Mouse (Mus musculus) lung, embryonic 15.5 days (tissue): ENCODE results near the gene Ripk3. TPM values are rescaled to one million over a fixed set of nuclear protein-coding genes. Genes with fewer than 3 reads are reported as not detected.

Source experiments
- ATAC-seq: fragments of 200-750 bp; cut with Nextera tagmentation; 2 replicates; pipeline ENCODE4 v1.8.0; 2017; ENCODE audit warnings: moderate number of reproducible peaks, borderline replicate concordance; ENCODE audit not compliant: low FRiP score, low TSS enrichment; ENCODE audit errors: extremely low read depth
- H3K27ac ChIP-seq: fragments of 300-500 bp; sonication (generic); 2 replicates; pipeline ENCODE4 v1.5.1; 2015; ENCODE audit warnings: moderate library complexity, mild to moderate bottlenecking, inconsistent platforms
- H3K27me3 ChIP-seq: fragments of 300-500 bp; sonication (generic); 2 replicates; pipeline ENCODE4 v1.6.1; 2015; ENCODE audit warnings: inconsistent platforms
- H3K36me3 ChIP-seq: fragments of 300-500 bp; sonication (generic); 2 replicates; pipeline ENCODE4 v1.6.1; 2015; ENCODE audit warnings: inconsistent platforms
- H3K4me1 ChIP-seq: fragments of 300-500 bp; sonication (generic); 2 replicates; pipeline ENCODE4 v1.6.1; 2015; ENCODE audit warnings: inconsistent platforms
- H3K4me2 ChIP-seq: fragments of 300-500 bp; sonication (generic); 2 replicates; pipeline ENCODE4 v1.6.1; 2015; ENCODE audit warnings: inconsistent platforms, mild to moderate bottlenecking, moderate library complexity
- H3K4me3 ChIP-seq: fragments of 300-500 bp; sonication (generic); 2 replicates; pipeline ENCODE4 v1.5.1; 2015; ENCODE audit warnings: mild to moderate bottlenecking, inconsistent platforms
- H3K9ac ChIP-seq: fragments of 300-500 bp; sonication (generic); 2 replicates; pipeline ENCODE4 v1.6.1; 2015; ENCODE audit warnings: inconsistent platforms
- H3K9me3 ChIP-seq: fragments of 300-500 bp; sonication (generic); 2 replicates; pipeline ENCODE4 v1.6.1; 2016; ENCODE audit warnings: inconsistent platforms
- WGBS: fragments of 180-500 bp; shearing (Covaris S2); methylation state at CpG from one replicate; pipeline ENCODE4 v1.1.7; 2015; 5-methylcytosine and 5-hydroxymethylcytosine counted together
- polyA plus RNA-seq: library from polyadenylated mRNA; unstranded; fragments of >200 nt; fragmentation: Nextera tagmentation; extraction: Ambion mirVana; gene quantifications from 2 replicates; pipeline ENCODE4 v1.2.1, GENCODE M21; 2015

Gene Ripk3
- 43.4 and 45.6 TPM in 2 replicates for polyA plus RNA-seq

DNA sequence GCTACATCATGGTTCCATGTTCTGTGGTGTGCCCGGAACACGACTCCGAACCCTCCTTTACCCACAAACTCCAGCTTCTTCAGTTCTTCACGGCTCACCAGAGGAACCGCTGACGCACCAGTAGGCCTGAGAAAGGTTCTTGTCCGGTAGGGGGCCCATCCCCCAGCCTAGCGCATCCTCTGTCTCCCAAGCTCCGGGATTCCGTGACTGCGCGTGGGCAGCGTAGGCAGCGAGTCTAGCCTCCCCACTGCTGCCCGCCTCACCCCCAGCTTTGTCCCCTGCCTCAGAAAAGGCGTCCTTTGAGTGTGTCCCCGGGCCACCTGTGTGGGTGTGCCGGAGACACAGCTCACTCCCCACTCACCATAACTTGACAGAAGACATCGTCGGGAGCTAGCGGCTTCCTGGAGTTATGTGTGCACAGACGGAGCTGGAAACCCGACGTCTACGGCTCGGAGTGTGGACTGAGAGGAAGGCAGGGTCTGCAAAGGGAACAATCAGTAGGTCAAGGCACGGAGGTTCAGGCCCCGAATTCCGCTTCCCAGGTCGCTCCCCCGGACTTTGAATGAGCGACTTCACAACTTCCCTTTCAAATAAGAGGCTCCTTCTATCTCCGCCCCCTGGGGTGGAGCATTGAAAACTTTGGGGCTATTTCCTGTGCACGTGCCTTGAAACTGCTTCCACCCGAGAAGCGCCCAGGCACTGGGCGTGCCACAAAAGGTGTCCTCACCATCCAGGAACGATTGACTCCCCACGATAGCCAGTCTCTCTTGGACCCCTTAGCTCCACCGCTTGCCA lies at the start of gene Ripk3:
Gene Ripk3 (minus strand): TSS at position 610 of the 795 bp plus-strand sequence.
- 3% methylated on average over 40 of the region's 40 CpGs for WGBS
- Histone ChIP-seq H3K9ac (peak within 1 kb of the TSS; percentile 23; the same call in 1 of the 2 replicates), H3K27ac (no peak within 1 kb of the TSS), H3K27me3 (peaks cover 31% of the 10 kb centered on the region), H3K4me3 (peak within 1 kb of the TSS; percentile 42), H3K36me3 (no peaks in the 10 kb centered on the region), H3K4me1 (peaks cover 17% of the 10 kb centered on the region), H3K9me3 (no peaks in the 10 kb centered on the region), H3K4me2 (peak within 1 kb of the TSS; percentile 77)
- peak; percentile 24; the same call in 1 of the 2 replicates for ATAC-seq

GRCm38 (mm10) chr14:55838312-55838711 lies 49.6 kb upstream of the Ripk3 start:
- no peak for ATAC-seq
- 85% methylated on average over 5 of the region's 5 CpGs for WGBS

GRCm38 (mm10) chr14:55834808-55835533 lies 46.3 kb upstream of the Ripk3 start:
- Histone ChIP-seq H3K27ac (peak overlapping the region; percentile 29; the same call in 1 of the 2 replicates), H3K9me3 (no peaks in the 10 kb centered on the region), H3K4me1 (peaks cover 22% of the 10 kb centered on the region), H3K4me3 (no peak overlapping the region), H3K4me2 (no peak overlapping the region), H3K36me3 (peaks cover 32% of the 10 kb centered on the region), H3K9ac (no peak overlapping the region), H3K27me3 (no peaks in the 10 kb centered on the region)
- ATAC-seq = 0 out of 2 replicates have a peak, but pooled peaks have one; percentile 4
- 74% methylated on average over 5 of the region's 5 CpGs for WGBS

More at GRCm38 (mm10) chr14:55838312-55838711, 49.6 kb upstream of the Ripk3 start:
- Histone ChIP-seq H3K4me2 (no peak overlapping the region), H3K36me3 (peaks cover 7% of the 10 kb centered on the region; the same call in 1 of the 2 replicates), H3K27me3 (no peaks in the 10 kb centered on the region), H3K4me3 (no peak overlapping the region), H3K27ac (no peak overlapping the region), H3K9ac (no peak overlapping the region), H3K4me1 (peaks cover 16% of the 10 kb centered on the region), H3K9me3 (no peaks in the 10 kb centered on the region)

DNA sequence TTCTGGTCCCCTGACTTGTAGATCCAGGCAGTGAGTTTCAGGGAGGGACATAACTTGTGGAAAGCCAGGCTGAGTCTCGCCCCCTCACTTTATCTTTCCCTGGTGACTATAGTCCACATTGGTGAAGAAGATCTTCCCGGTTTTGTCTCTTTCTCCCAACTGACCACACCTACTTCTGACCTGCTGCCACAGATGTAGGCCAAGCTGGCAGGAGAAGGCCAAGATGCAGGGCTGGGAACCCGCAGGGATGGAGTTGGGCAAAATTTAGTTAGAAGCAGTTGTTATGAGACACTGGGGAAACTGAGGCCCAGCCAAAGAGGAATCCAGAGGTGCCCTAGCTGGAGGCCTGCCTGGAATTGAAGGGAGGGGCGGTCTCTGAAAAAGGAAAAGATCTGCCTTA lies 44.5 kb upstream of the Ripk3 start:
- 75% methylated on average over 4 of the region's 4 CpGs for WGBS
- H3K4me1 ChIP-seq = peaks cover 41% of the 10 kb centered on the region
- H3K4me2 ChIP-seq = no peak overlapping the region
- H3K4me3 ChIP-seq = no peak overlapping the region
- no peak overlapping the region for H3K27ac ChIP-seq
- peaks cover 50% of the 10 kb centered on the region for H3K36me3 ChIP-seq
- no peak for ATAC-seq
- H3K9ac ChIP-seq = no peak overlapping the region
- H3K27me3 ChIP-seq = no peaks in the 10 kb centered on the region
- no peaks in the 10 kb centered on the region for H3K9me3 ChIP-seq

DNA sequence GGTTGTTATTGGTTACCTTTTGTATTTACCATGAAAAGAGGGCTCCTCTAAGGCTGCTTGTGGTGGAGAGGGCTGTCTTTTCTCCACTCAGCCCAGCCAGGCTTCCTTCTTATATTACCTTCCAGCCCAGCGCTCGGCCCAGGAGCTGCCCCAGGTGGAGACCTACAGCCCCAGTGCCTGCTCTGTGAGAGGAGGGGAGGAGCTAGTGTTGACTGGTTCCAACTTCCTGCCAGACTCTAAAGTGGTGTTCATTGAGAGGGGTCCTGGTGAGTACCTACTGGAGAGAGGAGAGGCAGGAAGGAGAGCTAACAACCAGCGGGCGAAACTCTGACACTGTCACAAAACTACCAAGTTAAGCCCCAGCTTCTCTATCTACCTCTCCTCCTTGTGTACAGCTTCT lies 41.7 kb upstream of the Ripk3 start:
- Histone ChIP-seq H3K9ac (no peak overlapping the region), H3K4me2 (no peak overlapping the region), H3K4me1 (peaks cover 57% of the 10 kb centered on the region), H3K4me3 (no peak overlapping the region), H3K27me3 (no peaks in the 10 kb centered on the region), H3K36me3 (peaks cover 59% of the 10 kb centered on the region), H3K9me3 (no peaks in the 10 kb centered on the region), H3K27ac (no peak overlapping the region)
- WGBS = 62% methylated on average over 4 of the region's 4 CpGs
- no peak for ATAC-seq

DNA sequence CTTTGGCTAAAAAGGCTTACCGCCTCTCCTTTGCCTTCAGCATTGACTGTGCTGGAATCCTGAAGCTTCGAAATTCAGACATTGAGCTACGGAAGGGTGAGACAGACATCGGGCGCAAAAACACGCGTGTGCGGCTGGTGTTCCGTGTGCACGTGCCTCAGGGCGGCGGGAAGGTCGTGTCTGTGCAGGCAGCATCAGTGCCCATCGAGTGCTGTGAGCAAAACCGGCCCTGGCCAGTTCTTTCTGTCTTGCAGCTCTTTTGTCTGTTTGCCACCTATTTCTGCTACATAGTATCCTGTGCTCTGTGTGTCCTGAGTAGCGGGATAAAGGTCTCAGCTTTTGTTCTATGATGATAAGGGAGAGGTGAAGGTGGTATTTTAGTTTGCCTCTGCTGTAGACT lies 41.2 kb upstream of the Ripk3 start:
- Histone ChIP-seq H3K4me1 (peaks cover 55% of the 10 kb centered on the region), H3K9ac (no peak overlapping the region), H3K4me2 (no peak overlapping the region), H3K9me3 (no peaks in the 10 kb centered on the region), H3K4me3 (no peak overlapping the region), H3K27me3 (no peaks in the 10 kb centered on the region), H3K36me3 (peaks cover 59% of the 10 kb centered on the region), H3K27ac (no peak overlapping the region)
- 85% methylated on average over 16 of the region's 16 CpGs for WGBS
- ATAC-seq = no peak

DNA sequence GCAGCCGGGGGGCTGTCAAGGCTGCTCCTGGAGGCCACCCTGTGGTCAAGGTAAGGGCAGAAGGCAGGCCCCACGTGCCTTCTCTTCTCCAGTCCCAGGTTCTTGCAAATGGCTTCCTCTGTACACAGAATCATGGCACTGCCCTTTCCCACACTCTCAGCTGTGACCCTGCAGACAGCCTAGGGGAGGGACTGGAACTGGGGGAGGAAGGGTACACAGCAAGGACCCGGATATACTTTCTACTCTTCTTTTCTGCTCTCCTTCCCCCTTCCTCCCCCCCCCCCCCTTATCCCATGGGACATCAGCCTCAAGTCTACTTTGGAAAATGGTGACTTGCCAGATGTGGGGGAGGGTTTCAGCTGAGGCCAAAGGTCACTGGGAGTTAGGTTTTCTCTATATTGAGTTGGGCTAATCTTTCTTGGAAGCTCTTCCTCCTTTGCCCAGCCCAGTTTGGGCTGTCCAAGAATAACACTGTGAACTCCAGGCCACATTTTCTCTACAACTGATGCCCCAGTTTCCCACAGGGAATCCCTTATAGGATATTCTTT lies 40.1 kb upstream of the Ripk3 start:
- Histone ChIP-seq H3K4me1 (peaks cover 54% of the 10 kb centered on the region), H3K4me2 (peak overlapping the region; percentile 79; the same call in 1 of the 2 replicates), H3K27me3 (no peaks in the 10 kb centered on the region), H3K27ac (no peak overlapping the region), H3K9ac (no peak overlapping the region), H3K9me3 (no peaks in the 10 kb centered on the region), H3K4me3 (no peak overlapping the region), H3K36me3 (peaks cover 56% of the 10 kb centered on the region)
- 34% methylated on average over 3 of the region's 3 CpGs for WGBS
- ATAC-seq = no peak

- Histone ChIP-seq H3K36me3 (peaks cover 42% of the 10 kb centered on the region), H3K4me1 (peaks cover 61% of the 10 kb centered on the region), H3K4me3 (peak overlapping the region; percentile 71), H3K9ac (peak overlapping the region; percentile 86), H3K4me2 (peak overlapping the region; percentile 79), H3K27me3 (no peaks in the 10 kb centered on the region), H3K27ac (peak overlapping the region; percentile 99), H3K9me3 (no peaks in the 10 kb centered on the region)
- ATAC-seq = no peak
- WGBS = 17% methylated on average over 41 of the region's 41 CpGs
Measured at GRCm38 (mm10) chr14:55826551-55827340, 38.1 kb upstream of the Ripk3 start.

DNA sequence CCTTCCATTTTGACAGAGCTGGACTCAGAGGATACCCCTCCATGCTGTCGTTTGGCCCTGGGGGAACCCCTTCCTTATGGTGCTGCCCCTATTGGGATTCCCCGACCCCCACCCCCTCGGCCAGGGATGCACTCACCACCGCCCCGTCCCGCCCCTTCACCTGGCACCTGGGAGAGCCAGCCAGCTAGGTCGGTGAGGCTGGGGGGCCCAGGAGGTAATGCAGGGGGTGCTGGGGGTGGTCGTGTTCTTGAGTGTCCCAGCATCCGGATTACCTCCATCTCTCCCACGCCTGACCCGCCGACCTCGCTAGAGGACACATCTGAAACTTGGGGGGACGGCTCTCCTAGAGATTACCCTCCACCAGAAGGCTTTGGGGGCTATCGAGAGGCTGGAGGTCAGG lies 37.5 kb upstream of the Ripk3 start:
- 6% methylated on average over 15 of the region's 15 CpGs for WGBS
- Histone ChIP-seq H3K4me3 (peak overlapping the region; percentile 71), H3K9me3 (no peaks in the 10 kb centered on the region), H3K4me2 (peak overlapping the region; percentile 79), H3K27ac (peak overlapping the region; percentile 99), H3K27me3 (no peaks in the 10 kb centered on the region), H3K36me3 (peaks cover 36% of the 10 kb centered on the region), H3K9ac (peak overlapping the region; percentile 86), H3K4me1 (peaks cover 61% of the 10 kb centered on the region)
- no peak for ATAC-seq

DNA sequence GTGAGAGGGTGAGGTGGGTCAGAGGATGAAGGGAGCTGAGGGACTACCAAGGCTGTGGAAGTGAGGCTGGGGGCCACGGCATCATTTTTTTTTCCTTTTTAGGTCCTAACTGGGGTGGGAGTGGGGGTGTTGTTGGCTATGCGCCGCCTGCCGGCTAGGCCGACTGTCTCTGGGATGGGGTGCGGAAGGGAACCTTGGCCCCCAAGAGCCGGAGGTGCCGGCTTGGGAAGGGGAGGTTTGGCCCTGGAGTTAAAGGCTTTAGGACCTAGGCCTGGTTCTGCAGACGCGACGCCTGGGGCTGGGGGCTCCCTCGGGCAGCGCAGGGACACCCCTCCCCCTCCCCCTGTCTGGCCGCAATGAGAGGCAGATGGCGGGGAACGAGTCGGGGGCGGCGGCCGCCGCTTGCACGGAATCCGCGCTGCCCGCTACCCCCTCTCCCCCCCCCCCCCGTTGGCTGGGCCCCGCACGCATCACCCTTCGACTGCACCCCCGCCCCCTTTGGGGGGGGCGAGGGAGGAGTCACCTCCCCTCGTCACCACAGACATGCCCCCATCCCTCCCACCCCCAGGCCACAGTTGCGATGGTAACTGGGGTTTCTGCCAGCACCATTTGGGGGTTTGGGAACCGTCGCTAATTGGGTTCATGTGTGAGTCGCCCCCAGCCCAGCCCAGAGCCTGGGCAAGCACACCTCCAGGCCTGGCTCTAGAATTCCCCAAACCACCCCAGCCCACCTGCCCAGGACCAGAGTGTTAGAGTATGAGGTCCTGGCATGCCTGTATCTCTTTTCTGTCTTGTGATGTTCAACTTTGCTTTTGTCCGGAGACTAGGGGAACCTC lies 36.8 kb upstream of the Ripk3 start:
- H3K27ac ChIP-seq = peak overlapping the region; percentile 99
- H3K4me2 ChIP-seq = peak overlapping the region; percentile 79
- WGBS = 2% methylated on average over 18 of the region's 37 CpGs
- peaks cover 59% of the 10 kb centered on the region for H3K4me1 ChIP-seq
- H3K4me3 ChIP-seq = peak overlapping the region; percentile 71
- no peaks in the 10 kb centered on the region for H3K9me3 ChIP-seq
- ATAC-seq = peak; percentile 1; the same call in 1 of the 2 replicates
- H3K27me3 ChIP-seq = no peaks in the 10 kb centered on the region
- H3K9ac ChIP-seq = peak overlapping the region; percentile 86
- H3K36me3 ChIP-seq = peaks cover 29% of the 10 kb centered on the region
